Mouse (Mus musculus) ES-E14 (cell line): ENCODE data around the gene Slc2a6.

Experiments
- CHD2 ChIP-seq: IDR thresholded peaks from 2 replicates; pipeline ENCODE4 v1.6.1; 2014; ENCODE audit warnings: mild to moderate bottlenecking, low read depth, low read length, inconsistent platforms
- MAFK ChIP-seq: IDR thresholded peaks from 2 replicates; pipeline ENCODE4 v1.6.1; 2014; ENCODE audit warnings: mild to moderate bottlenecking, low read depth, low read length, inconsistent platforms; ENCODE audit not compliant: insufficient read depth
- ZC3H11A ChIP-seq: IDR thresholded peaks from 2 replicates; pipeline ENCODE4 v1.6.1; 2012; ENCODE audit warnings: low read depth, mild to moderate bottlenecking, inconsistent platforms, low read length, borderline replicate concordance
- ZNF384 ChIP-seq: IDR thresholded peaks from 2 replicates; pipeline ENCODE4 v1.6.1; 2012; ENCODE audit warnings: low read depth, low read length, inconsistent platforms

GRCm38 (mm10) chr2:27073407-27073806 lies 45.6 kb upstream of the Slc2a6 start:
- TF ChIP-seq CHD2, result no peak
- no peak for TF ChIP-seq ZNF384
- TF ChIP-seq ZC3H11A, result no peak
- TF ChIP-seq MAFK, result no peak
